Mouse (Mus musculus) left cerebral cortex, postnatal 25 days (tissue): ENCODE measurements around the gene Ttc3. TPM values are rescaled to one million over a fixed set of nuclear protein-coding genes. Genes with fewer than 3 reads are reported as not detected.
A peak's percentile ranks its signal among the peaks of the same experiment; 100 is the strongest.
"Not testable (repeated sequence)": the region's sequence is repeated elsewhere in the genome, so short reads cannot be mapped to it uniquely, and the experiment has no call there.

ENCODE experiments used
- DNase-seq, 2 experiments: peaks; one replicate each; pipeline ENCODE4 v3.0.0; 2022; ENCODE audit warnings: low spot score in 2 of 2, mixed read lengths in 1 of 2
- intact Hi-C: fragments of 180-260 bp; cut with DNase I; formaldehyde crosslinking; loops from one replicate; pipeline ENCODE4 v1.15.1; 2025
- total RNA-seq, 2 experiments: library from RNA; stranded (reverse); gene quantifications; 2 replicates each; pipeline ENCODE4 v1.2.3; 2021

Gene Ttc3
- total RNA-seq, 2 experiments from 2014 or later = 933 to 947 TPM

DNA sequence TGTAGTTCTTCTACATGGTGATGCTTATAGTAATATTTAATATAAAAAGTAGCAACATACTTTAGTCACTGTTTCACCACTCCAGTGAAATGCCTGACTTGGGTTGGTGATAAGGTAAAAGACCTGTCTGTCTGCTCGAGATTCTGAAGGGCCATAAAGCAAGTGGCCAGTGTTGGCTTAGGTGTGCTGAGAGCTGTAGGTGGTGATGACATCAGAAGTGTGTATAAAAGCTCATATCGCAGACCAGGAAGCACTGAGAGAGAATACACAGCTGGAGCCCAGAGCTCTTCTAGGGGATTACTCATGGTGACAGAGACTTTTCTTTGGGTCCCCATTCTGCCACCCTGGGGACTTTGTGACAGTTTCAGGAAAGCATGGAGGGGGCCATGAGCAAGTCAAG, 41.8 kb downstream of the Ttc3 start:
- intact Hi-C loops = no loop called here

DNA sequence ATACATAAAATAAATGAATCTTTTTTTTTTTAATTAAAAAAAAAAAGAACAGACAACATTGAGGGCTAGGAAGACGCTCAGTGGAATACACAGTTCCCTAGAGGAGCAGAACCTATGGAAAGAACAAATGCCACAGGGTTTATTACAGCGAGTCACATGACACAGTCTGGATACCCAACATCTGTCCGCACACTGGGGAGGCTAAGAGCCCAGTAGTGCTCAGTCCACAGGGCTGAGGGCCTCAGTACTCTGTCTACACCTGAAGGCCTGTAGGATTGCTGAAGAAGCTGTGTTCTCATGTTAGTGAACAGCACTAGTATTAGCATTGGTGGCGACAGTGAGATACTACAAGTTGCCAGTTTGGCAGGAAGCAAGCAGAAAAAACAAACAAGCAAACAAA, 42.3 kb downstream of the Ttc3 start:
- DNase-seq = no peak
- intact Hi-C loops = no loop called here

More for the DNA sequence above, 41.8 kb downstream of the Ttc3 start:
- DNase-seq = no peak

DNA sequence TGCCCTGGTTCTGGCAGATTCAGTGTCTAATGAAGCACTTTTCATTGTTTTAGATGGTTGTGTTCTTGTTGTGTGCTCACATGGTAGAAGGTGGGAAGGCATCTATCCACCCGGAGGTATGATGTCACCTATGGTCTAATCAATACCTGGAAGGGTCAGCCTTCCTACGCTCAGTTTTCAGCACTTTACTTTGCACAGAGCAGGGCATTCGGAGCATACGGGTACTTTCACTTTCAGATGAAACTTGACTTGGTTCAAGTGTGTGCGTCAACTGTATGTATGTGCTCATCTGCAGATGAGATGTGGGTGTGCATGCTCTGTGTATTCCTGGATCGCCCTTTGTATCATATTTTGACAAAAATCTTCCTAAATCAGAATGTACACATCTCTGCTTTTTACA, 43.7 kb downstream of the Ttc3 start:
- intact Hi-C loops = no loop called here
- no peak for DNase-seq

DNA sequence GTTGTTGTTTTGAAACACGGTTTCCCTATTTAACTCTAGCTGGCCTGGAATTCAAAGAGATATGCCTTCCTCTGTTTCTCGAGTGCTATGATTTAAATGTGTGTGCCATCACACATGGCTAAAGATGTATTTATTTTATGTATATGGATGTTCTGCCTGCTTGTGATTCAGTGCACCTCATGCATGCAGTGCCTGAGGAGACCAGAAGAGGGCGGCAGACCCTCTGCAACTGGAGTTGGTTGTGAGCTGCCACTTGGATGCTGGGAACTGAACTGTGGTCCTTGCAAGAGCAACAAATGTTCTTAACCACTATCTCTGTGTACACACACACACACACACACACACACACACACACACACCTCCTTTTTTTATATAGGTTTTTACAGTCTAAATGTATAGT, 50.1 kb downstream of the Ttc3 start:
- intact Hi-C loops = no loop called here
- no peak for DNase-seq

DNA sequence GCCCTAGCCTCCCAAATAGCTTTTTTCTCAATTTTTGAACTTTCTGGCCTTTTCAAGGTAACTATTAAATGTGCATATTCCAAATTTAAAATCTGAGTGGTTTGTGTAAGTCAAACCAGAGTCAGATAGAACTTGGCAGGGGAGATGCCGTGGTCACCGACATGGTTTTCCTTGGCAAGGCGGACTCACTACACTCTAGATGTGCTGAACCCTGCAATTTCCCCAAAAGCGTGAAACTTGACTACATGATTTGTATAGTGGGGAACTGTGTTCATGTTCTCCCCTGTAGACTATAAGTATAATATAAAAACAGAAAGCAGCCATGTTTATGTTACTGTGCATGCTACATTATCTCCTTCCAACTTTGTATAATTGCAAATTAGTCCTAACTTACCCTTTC, 58.5 kb downstream of the Ttc3 start:
- no peak for DNase-seq
- intact Hi-C loops = no loop called here

DNA sequence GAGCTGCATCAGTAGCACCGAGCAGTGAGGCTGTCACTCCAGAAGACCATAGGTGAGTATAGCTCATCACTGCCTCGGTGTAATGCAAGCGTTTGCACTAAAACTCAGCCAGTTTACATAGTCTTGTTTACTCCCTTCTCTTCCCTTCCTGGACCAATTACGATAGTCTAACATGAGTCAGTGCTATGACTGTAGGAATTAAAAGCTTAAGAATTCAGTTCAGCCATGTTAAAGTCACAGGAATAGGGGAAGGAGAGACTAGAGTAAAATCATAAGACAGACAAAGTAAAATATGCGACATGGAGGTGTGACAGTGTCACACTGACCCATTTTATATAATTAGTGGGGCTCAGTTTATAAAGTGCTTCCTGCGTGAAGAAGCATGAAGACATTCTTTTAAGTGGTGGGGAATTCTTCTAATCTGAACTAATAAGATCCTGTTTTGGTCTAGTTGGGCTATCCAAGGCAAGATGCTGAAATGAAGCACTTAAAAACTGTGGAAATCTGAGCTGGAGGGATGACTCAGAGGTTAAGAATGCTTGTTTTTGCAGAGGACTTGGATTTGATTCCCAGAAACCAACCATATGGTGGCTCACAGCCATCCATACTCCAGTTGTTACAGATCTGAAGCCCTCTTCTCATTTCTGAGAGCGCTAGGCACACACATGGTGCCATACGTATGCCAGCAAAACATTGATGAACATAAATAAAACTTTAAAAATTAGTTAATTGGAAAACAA, 65.2 kb downstream of the Ttc3 start:
- DNase-seq = peak in 1 of 2 experiments; percentile 54
- intact Hi-C loops = no loop called here

DNA sequence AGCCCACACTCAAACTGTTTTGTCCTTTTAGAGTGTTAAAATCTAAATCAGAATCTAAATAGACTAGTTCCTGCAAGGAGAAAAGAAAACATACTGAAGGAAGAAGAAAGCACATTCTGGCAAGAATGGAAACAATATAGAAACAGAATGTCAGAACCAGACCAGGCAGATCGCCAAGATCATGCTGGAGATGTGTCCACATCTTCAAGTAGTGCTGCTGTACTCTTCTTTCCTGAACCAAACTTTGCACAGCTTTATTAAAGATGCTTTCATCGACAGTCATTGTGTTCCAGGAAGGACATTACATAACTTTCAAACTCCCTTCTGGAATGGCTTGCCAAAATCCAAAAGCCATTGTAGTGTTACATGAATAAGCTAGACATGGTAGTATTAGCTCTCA, 66.4 kb downstream of the Ttc3 start:
- DNase-seq = no peak
- intact Hi-C loops = no loop called here

DNA sequence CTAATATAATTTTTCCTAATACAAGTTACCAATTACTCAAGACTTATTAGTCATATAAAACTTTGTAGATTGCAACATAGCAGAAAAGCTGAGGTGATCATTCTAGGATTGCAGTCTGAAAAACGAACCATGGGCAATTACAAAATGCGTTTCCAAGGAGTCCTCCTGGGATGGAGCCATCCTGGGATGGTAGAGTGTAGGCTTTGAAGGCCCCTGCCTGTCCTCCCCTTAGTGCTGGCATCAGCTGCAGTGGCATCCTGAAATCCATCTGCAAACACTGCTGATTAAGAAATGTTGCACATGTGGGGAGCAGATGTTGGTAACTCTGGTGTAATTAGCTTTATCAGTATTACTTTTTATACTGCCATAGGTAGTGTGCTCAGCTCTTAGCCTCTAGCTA, 70.9 kb downstream of the Ttc3 start:
- intact Hi-C loops = no loop called here
- DNase-seq = no peak

DNA sequence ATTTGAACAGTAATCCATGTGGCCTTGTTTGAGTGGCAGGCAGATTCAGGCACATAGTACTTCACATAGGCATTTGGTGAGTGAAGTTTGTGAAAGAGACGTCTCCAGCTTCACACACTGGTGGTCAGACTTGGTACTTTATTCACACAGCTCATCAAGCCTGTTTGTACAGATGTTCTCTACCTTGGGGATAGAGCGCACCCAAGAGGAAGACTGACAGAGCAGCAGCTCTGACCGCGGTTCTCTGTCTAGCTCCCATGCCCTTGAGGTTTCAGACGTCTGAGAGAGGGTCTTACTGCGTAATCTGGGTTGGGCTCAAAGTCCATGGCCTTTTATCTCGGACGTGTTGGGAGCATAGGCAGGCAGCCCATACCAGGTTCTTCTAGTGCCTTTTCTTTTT, 78.7 kb downstream of the Ttc3 start:
- DNase-seq = no peak
- intact Hi-C loops = no loop called here

DNA sequence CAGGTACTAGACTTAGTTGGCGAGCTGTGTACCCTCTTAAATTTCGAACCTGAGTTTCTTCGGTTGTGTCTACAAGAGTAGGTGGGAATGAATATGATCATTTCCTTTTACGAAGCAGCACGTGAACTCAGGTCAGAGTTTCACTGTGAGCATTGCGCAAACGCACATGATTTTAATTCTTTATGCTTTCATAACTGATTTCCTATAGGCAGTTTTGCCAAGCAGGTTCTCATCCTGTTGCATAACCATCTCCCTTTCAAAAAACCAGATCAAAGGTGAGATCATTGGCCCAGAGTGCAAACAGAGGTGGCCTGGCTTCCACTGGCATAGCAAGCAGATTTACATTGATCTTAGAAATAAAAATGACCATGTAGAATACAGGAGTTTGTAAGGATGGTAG, 79.2 kb downstream of the Ttc3 start:
- intact Hi-C loops = no loop called here
- DNase-seq = no peak

DNA sequence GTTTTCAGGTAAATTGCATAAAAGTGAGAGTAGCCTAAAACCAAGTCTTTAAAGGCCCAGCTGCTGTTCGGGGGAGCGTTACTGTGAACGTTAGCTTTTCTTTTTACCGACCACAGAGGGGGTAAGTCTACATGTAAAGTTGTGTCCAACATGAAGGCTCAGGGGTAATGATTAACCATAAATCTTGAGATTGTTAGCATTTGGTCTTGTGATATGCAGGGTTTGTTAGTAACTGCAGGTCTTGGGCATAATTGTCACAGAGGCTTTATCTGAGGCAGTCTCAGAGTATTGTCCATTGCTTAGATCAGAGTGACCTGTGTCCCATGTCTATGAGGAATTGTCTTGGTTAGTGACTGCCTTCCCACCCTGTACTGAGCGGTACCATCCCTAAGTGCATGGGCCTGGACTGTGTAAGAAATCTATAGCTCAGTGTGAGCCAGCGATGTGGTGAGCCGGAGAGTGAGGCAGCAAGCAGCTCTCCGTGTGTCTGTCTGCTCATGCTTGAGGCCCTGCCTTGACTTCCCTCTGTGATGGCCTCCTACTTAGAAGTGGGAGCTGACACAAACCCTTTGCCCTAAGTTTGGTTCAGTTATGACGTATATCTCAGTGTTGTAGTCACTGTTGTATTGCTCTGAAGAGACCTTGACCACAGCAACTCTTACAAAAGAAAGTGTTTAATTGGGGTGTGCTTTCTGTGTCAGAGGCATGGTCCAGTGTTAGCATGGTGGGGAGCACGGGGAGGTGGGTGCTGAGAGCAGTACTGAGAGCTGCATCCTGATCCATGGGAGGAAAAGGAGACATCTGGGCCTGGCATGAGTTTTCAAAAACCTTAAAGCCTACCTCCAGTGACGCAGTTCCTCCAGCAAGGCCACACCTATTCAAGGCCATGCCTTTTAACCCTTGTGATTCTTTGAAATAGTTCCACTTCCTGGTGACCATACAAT, 81.4 kb downstream of the Ttc3 start:
- intact Hi-C loops = no loop called here

DNA sequence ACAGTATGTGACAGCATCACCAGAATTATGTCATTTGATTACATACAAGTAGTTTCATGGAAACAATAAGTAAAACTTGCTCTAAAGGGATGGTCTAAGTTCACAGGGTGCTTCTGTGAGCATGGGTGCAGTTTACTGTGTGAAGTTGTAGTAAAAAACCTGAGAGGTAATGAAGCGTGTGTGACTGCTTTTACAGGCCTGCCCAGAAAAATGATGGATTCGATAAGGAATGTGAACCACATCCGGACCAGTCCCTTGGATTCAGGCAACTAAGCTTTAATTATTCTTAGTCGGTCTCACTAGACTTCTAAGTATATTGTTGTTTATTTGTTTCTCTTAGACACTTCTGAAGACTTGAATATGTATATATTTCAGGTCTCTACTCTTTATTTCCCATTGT, 82.3 kb downstream of the Ttc3 start:
- DNase-seq = no peak
- intact Hi-C loops = no loop called here

More for the DNA sequence above, 81.4 kb downstream of the Ttc3 start:
- no peak for DNase-seq

DNA sequence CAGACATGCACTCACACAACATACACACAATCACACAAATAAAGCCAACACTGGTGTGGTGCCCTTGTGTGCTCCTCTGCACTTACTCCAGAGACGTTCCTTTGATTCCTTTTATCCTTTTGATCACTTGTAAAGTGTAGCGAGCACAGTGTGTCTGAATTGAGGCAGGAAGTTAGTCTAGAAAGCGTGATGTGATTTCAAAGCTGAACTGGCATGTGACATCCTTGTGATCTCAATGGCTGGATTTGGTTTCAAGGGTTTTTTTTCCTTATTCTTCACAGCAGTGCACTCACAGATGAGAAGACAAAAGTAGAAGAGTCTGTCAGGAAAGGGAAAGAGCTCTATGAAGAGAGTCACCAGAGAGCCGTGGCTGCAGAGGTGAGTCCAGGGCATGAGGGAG, 83.7 kb downstream of the Ttc3 start:
- no peak for DNase-seq
- intact Hi-C loops = no loop called here

DNA sequence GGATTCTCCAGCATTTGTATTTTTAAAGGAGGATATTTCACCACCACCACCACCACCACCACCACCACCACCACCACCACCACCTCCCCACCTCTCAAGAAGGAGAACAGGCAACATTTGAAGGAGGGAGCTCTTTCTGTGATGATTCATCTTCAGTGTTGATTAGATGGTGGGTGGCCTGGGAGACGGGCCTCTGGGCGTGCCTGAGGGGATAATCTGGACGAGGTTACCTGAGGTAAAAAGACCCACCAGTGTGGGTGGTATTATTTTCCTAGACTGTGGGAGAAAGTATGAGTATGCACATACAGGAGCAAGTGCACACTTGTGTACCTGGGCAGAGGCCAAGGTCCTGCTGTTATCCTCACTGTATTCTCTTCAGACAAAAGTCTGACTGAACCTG, 93.6 kb downstream of the Ttc3 start:
- DNase-seq = peak in 1 of 2 experiments; percentile 68
- intact Hi-C loops = no loop called here

DNA sequence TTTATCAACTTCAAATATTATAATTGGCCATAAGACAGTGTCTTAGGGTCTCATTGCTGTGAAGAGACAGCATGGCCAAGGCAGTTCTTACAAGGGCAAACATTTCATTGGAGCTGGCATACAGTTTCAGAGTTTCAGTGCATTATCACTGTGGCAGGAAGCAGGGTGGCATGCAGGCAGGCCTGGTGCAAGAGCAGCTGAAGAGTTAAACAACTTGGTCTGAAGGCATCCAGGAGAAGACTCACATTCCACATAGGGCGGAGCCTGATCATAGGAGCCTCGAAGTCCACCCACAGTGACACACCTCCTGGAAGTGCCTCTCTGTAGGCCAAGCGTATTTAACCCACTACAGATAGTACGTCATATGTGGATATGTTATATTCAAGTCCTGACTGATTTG, 95.5 kb downstream of the Ttc3 start:
- intact Hi-C loops = no loop called here
- DNase-seq = no peak

DNA sequence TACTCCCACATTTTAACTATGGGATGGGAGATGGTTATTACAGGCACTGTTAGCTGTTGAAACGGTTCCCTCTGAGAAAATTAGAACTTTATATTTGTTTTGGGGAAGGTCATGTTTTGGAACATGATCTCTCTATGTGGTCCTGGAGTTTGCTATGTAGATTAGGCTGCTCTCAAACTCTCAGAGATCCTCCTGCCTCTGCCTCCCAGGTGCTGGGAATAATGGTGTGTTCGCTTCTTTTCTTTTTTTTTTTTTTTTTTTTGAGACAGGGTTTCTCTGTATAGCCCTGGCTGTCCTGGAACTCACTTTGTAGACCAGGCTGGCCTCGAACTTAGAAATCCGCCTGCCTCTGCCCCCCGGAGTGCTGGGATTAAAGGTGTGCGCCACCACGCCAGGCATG, 95.9 kb downstream of the Ttc3 start:
- intact Hi-C loops, DNase-seq: not testable (repeated sequence)

DNA sequence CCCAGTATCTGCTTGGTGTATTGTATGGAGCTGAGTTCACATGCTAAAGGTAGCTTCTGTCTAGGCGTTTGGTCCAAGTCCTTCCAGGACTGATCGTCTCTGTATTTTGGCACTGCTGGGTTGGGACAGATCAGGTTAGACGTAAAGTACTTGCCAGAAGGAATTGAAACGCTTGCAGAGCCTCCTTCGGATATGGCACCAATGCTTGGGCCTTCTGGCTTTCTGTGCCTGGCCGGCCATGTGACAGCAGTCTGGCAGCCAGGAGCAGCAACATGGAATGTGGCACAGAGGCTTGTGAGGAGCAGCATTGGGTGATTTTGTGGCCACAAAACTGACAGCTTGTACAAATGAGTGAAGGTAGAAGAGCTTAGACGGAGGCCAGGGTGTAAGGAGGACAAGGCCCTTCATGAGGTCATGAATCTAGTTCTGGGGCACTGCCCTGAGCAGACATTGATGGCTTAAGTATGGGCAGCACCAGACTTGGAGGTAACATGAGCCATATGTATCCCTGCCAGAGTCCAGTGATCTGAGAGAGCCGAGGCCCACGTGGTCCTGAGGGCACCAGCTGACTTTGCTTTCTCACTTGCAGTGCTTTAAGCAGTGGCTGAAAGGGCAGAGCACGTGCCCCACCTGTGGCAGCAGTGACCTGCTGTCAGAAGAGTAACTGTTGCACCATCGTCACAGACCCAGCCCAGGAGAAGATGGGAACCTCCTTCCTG, 97.1 kb downstream of the Ttc3 start:
- intact Hi-C loops = no loop called here

DNA sequence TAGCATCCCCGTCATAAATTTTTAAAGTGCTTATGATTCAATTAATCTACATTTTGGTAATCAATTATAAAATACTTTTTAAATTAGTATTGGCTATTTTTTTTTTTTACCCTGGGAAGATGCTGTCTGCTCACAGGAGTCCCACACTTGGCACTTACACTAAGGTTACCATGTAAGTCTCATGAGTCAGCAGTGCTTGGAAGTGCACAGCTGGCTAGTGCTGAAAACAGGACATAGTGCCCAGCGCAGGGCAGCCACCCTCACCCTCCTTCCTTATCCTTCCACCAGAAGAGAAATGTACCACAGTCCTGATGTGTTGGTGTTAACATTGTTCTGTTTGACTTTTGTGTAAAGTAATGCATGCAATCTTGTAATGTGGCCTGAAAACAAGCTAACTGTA, 98.0 kb downstream of the Ttc3 start:
- intact Hi-C loops = no loop called here
- no peak for DNase-seq

More for the DNA sequence above, 97.1 kb downstream of the Ttc3 start:
- DNase-seq = no peak

DNA sequence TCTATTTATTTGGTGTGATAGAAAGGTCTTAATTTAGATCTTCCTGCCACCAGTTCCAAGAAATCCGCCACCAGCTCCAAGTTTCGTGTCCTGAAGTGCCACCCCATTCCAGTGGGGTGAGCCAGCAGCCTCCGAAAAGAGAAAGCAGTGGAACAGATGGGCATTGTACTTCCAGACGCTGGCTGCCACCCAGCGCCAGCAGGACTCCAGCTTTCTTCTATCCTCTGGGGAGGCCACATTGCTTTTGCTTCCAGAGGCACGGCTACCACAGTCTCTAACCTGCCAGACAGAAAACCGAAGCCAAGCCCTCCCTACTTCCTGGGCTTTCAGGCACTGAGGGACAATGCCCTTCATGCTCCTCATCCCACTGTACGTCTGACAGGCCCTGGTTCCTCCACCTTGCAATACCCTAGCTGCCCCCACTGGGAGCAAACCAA, 102.1 kb downstream of the Ttc3 start:
- intact Hi-C loops = loop anchor here (1.0 kb wide), 2 partner anchors 54 to 97 kb away; partner anchors contain the start of gene Vps26c
- DNase-seq = peak; percentile 78 to 96
